Mouse (Mus musculus) Muller cell, postnatal 12 days (primary cell): Measurements from ENCODE around the gene Ahdc1.
"Not testable (repeated sequence)": the region's sequence is repeated elsewhere in the genome, so short reads cannot be mapped to it uniquely, and the experiment has no call there.

ENCODE experiments used
- DNase-seq: peaks from one replicate; pipeline ENCODE4 v3.0.0-alpha.2; 2015; ENCODE audit errors: inconsistent ontology term

Gene Ahdc1

DNA sequence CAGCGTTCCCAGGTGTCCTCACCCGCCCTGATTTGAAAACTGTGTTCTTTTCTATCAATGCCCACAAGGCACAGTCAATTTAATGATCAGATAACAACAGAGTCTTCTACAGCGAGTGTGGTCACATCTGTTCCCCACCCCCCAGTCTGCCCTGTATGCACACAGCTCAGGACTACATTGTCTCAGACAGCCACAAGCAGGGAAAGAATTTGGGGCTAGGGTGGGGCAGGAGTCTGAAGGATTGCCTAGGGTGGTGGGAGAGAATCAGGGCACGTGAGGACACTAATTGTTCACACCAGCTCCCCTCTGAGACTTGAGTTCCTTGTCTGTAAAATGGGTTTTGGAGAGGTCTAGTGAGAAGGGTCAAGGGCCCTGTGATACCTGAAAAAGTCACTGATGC is 17.5 kb upstream of the Ahdc1 start:
- DNase-seq: no peak

DNA sequence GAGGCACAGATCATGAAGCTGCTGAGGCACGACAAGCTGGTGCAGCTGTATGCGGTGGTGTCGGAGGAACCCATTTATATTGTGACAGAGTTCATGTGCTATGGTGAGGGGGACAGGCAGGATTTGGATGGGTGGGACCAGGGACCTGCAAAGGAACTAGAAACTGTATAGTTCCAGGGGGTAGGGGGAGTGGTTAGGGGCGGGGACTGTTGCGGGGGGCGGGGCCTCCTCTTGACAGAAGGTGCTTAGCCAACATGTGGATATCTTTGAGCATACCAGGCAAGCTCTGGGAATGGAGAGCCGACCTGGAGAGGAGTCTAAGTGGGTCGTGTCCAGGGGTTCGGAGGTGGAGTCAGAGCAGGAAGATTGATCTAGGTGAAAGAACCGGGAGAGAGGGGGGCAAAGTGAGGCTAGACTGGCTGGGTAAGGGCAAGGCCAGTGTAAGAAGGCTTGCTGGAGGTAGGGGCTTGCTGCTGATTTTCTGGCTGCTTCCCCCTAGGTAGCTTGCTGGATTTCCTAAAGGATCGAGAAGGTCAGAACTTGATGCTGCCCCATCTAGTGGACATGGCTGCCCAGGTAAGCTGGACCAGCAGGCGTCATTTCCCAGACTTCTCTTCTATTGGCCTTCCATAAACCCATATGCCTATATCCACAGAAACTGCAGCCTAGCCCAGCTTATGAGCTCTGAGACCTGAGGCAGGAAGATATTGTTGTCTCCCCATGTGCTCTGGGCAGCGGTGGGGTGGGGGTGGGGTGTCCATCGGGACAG is 13.4 kb upstream of the Ahdc1 start:
- no peak for DNase-seq

DNA sequence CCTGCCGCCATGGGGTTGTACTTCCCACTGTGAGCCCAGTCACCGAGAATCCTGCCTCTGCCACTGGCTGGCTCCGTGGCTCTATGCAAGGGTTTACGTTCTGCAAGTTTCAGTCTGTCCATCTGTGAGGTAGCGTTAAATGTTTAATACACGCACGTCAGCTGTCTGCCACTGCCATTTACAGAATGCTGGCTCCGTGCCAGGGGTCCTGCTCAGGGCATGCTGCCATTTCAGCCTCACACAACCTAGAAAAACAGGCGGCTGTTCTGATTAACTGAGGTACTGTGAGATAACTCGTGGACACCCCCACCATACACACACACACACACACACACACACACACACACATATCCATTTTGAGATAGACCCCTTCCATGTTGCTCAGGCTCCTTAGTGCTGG is 8.2 kb upstream of the Ahdc1 start:
- no peak for DNase-seq

DNA sequence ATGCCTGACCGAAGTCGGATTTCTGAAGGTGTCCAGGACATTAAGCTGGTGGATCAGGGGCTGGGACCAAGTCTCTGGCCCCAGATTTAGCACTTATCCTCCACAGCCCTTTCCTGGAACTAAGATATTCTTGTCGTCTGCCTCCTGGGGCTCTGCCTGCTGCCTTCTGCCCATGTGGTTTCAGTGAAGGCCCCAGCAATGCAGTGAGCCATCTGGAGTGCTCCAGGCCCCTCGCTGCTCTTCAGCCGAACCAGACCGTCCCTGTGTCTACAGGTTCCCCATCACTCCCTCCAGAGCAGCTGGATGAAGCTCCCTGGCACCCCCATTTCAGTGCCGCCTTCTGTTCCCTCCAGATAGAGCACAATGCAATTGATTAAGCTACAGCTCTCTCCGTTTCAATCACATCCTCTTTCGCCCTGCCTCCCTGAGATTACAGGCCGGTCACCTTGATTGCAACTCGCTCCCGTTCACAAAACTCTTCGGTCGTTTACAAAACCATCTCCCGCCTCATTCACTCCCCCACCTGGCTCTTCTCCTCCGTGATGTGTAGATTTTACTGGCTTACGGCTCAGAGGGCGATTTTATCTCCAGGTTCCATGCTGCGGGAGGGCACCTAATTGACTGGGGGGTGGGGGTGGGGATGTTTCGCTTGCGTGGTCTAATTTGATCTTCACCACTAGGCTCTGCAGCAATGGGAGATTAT is 7.6 kb upstream of the Ahdc1 start:
- DNase-seq: no peak

DNA sequence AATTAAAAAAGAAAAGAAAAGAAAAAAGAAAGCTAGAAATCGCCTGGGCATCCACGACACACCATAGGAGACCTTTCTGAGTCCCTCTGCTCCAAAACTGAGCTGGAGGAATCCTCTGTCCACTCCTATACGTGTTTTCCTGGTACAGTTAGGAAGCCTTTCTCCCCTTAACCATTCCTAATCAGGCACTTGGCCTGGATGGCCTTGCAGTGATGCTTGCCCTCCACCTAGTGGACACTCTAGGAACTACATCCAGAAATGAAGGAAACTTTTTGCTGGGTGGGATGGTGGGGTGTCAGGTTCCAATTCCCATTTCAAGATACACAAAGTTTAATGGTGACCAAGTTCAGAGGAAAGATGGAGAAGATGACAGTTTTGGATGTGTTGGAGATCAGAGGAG is 5.8 kb upstream of the Ahdc1 start:
- DNase-seq: peak; percentile 70

DNA sequence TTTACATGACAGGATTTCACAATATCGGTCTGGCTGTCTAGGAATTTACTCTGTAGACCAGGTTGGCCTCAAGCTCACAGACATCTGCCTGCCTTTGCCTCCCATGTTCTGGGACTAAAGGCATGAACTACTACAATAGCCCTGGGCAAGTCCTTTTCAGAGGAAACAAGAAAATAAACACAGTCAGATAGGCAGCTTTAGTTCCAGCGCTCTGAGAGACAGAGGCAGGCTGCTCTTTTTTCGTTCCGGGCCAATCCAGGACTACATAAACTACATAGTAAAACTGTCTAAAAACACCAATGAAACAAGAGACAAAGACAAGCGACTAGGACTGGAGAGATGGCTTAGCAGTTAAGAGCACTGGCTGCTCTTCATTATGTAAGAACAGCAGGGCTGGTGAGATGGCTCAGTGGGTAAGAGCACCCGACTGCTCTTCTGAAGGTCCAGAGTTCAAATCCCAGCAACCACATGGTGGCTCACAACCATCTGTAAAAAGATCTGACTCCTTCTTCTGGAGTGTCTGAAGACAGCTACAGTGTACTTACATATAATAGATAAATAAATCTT is 5.1 kb upstream of the Ahdc1 start:
- not testable (repeated sequence) for DNase-seq

DNA sequence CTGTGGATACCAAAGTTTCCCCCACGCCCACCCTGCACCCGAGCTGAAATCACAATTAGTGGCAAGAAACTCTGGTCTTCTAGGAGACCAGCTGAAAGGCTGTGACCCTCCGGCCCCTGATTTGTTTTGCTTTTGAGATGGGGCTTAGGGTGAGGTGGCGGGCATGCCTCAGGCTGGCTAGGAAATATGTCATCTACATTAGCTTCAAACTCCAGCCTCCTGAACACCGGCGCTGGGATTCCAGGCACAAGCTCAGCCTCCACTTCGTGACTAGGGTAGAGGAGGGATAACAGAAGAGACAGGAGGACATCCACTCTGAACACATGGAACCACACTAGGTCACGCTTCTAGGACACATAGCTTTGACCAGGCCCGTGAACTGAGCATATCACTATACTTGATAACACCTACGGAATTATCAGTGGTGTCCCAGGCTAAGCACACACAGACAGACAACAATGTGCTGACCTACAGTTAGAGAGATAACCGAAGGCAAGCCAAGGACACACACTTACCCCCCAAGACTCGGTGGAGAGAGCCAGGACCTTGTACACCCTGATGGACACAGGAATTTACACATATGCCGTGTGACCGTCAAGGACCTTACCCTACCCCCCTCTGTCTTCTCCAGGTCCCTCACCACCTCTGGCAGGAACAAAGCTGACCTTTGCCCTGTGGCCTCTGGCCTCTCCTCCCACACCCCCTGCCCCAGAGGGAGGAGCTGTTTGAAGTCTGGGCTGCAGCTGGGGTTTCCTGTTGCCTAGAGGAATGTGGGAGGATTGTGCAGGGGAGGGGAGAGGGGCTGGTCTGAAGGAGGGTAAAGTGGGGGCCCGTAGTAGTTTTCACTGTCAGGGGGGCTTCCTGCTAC is 3.3 kb upstream of the Ahdc1 start:
- no peak for DNase-seq

DNA sequence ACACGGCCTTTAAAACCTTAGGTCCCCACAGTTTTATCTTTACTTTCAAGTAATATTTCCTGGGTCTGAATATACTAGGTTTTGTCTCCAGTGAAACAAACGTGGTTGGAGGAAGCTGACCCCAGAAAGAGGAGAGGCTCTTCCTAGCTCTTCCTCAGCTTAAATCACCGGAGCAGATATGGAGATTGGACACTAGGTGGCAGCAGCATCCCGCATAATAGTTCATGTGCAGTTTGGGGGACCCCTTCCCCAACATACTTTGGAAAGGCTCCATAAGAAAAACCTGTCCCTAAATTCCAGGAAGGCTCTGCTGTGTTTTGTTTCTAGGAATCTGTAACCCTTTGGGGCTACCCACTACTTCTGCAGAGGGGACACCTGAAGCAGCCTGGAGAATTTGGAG is 1.9 kb upstream of the Ahdc1 start:
- DNase-seq: no peak

DNA sequence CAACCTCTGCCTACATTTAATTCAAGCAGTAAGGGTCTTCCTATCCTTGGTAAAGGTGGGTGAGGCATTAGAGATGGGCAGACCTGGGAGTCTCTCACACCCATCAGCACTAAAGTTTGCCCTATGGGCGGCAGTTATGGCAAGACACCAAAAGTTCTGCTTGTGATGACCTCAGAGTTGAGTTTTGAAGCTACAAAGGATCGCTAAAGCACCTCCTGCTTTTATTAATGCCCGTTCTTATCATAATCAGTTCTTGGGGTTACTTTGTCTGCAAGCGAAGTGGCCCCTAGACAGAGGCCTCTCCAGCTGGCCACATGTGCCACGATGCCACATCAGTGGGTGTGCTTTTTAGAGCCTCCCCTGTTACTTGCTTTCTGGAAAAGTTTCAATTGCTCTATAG is 1.4 kb upstream of the Ahdc1 start:
- DNase-seq: no peak

DNA sequence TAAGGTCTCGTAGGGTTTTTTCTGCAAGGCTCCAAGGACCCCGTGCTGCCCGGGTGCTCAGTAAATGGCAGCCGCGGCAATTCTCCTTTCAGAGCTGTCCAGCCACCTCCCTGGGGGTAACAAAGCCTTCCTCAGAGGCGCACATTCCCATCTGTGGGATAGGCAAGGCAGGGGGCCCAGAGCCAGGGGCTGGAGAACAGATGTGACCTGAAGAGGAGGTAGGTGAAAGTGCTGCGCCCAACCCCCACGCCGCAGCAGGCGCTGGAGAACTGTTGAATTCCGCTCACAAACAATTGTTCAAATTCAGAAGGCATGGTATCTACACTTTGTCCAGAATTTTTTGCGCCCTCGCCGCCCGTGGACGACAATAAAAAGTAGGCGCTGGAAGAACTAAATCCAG is 449 bp upstream of the Ahdc1 start:
- no peak for DNase-seq

DNA sequence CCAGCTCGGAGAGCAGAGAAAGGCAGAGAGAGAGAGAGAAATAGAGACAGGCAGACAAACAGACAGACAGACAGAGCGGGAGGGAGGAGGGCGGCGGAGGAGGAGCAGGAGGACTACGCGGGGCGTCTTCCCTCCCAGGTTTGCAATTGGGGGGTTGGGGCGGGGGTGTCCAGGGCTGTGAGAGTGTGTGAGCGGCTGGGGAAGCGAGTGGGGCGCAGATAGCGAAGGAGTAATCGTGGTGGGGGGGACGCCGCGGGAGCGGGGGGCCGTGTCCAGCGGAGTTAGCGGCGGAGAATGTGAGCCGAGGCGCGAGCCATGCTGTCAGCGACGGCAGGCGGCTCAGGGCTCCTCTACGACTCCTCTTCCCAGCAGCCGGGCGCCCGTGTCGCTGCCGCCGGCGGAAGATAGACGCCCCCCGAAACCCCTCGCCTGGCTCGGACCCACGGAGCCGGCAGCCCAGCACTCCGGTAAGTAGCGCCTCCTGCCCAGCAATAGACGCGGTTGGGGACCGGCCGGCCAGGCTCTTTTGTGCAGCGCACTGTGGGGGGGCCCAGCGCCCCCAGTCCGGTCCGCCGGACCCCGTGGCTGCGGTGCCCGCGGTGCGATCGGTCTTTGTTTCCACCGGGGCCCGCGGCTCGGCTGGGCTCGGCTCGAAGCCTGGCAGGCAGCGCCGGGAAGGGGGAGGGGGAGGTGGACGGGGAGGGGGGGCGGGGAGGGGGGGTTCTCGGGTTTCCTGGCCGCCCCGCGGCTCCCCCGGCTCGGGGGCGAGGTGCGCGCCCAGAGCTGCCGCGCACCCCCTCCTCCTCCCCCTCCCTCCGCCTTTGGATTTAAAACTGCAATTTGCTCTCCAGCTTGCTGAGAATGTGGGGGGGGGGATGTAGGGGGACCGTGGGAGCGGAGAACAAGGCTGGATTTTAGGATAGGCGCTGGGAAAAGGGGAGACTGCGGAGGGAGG is 1.0 kb downstream of the Ahdc1 start:
- DNase-seq: peak; percentile 71

DNA sequence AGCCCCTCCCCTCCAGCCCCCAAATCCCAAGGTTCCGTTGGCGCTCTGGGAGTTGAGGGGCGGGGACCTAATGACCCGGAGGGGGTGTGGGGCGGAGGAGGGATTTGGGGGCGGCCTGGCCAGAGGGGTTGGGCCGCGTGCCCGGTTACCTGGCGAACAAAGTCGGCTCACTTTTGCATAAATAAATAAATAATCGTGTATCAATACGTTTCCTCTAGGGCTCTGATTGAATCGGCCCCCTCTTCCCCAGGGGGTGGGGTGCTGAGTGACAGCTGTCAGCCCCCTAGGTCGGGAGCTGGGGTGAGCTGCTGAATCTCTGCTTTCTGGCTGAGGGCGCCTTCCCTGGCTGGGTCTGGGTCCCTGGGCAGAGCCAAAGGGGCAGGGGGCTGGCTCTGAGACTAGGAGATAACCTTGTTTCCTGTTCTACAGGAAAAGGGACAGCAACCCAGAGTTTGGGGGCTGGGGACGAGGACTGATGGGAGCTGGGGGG is 1.8 kb downstream of the Ahdc1 start:
- peak; percentile 78 for DNase-seq

DNA sequence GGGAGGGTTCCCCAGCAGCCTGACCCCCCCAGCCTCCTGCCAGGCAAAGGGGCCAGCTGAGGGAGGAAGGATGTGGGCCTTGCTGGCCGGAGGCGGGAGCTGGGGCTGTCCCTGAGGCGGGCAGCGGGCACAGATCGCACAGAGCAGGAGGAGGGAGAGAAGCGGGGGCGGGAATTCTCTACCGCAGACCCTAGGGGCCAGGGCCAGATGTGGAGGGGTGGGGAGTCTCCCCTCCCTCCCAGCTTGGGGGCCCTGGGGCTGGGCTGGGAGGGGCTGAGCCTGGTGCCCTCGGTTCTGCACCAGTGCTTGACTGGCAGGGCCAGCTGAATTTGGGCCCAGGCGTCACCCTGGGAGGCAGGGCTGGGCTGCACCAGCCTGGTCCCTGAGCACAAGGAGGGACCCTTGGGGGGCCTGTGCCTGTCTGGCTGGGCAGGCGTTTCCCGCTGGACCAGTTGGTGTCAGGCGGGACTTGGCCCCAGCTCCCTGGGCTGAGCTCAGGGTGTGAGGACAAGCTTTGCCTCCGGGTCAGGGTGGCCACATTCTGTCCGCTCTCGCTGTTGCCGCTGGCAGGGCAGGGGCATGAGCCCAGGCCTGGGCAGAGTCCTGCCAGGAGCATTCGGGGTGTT is 2.3 kb downstream of the Ahdc1 start:
- peak; percentile 81 for DNase-seq

DNA sequence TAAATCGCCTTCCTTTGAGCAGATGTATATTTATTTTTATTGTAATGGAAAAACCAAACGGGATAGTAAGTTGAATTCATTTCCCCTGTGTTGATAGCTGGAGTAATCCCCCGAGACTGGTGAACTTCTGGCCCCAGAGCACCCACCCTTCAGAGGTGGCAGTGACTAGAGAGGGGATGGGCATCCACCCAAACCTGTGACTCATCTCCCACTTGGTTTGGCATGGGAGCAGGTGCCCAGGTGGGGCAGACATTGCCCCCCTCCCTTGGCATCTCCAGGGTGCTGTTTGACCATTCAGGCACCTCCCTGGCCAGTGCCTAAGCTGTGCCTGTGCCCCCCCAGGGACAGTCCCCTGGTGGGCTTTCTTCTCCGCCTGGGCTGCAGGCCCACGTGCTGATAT is 3.0 kb downstream of the Ahdc1 start:
- no peak for DNase-seq

DNA sequence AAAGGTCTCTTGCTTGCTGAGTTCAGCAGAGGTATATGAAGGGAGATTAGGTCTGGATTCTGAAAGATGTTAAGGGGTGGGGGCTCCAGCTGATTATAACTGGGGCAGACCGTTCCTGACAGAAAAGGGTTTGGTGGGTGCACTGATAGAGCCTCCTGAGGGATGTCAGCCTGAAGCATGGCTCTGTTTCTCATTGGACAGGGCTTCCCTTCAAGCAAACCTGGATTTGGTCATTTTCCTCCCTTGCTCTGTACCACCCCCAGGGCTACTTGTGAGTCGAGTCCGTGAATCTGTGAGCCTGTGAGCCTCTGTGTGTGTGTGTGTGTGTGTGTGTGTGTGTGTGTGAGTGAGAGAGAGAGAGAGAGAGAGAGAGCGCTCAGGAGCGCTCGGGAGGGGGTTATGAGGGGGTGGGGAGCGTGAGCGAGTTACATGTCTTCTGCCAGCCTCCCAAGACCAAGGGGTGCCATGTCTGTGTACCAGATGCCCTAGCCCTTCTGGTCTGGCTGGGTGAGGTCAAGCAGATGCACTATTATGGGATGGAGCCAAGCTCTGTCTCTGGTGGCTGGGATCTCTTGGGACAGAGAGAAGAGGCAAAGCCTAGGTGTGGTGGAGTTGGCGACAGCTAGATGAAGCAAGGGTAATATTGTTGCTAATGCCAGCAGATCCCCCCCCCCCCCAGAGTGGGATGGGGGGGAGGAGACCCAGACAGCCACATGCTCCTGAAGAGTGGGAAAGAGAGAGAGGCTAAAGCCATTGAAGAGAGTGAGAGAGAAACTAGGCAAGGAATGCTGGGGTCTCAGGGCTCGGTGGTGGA is 4.0 kb downstream of the Ahdc1 start:
- peak; percentile 48 for DNase-seq

DNA sequence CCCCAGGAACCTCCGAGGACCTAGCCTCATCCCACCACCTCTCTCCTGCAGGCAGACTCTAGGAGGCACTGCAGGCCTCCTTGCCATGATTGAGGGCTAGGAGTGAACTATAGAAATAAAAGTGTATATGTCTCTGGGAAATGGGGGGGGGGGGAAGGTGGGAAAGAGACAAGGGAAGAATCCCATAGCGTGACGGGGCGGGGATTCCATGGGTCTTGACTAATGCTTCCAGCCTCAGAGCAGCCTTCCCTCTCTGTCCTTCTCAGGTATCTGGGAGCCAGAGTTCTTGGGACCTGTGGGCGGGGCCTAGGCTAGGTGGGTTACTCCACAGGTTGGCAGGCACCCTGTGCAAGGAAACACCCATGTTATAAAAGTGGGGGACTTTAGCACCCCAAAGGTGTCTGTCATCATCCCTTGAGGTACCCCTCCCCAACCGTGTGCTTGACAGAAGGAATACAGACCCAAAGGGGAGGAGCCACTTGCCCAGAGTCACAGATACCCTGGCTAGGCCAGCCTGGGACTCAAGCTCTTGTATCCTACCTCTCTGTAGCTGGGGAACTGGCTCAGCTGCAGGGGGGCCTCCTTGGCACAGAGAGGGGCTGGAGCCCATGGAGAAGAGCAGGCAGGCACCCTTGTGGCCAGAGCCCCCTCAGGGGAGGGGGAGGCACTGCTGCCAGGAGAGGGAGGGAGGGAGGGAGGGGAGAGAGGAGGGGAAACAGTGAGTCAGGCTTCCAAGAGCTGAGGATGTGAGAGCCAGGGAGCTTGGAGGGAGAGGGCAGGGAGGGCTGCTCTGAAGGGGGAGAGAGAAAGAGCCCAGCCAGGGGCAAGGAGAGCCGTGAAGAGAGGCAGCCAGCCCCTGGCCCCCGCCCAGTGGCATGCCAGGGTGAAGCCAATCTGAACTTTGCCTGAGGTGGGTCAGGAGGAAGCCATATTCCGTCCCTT is 4.9 kb downstream of the Ahdc1 start:
- DNase-seq: peak; percentile 87

DNA sequence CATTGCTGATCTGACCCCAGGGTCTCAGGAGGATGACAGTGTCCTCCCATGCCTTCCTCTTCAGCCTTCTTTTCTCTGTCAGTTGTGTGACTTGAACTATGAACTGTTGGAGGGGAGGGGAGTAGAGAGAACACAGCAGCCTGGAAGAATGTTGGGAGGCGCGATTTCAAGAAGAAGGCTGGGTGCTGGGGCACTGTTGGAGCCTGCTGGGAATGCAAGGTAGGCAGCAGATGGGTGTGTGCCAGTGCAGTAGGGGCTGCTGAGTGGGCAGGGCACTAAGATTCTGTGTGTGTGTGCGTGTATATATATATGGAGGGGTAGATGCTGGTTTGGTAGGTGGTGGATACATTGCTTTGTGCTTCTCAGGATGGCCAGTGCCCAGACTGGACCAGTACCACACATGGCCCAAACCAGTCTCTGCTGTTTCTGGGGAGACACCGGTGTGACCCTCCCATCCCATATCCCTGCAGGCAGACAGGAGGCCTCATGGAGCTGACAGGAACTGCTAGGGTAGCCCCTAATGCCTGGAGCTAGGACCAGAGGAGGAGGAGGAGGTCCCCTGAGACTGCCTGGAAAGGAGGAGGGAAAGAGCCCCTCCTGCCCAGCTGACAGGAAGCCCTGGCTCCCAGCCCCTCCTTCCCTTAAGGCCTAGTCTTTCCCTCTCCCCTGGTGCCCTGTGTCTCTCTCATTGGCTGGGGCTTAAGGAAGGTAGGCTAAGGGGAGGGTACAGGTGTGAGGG is 5.8 kb downstream of the Ahdc1 start:
- no peak for DNase-seq
